Mouse (Mus musculus) left cerebral cortex, postnatal 36 days (tissue): ENCODE data around the gene Qpctl. TPM values are rescaled to one million over a fixed set of nuclear protein-coding genes. Genes with fewer than 3 reads are reported as not detected.
"Not testable (repeated sequence)": the region's sequence is repeated elsewhere in the genome, so short reads cannot be mapped to it uniquely, and the experiment has no call there.

Experiments used
- DNase-seq, 2 experiments: peaks; one replicate each; pipeline ENCODE4 v3.0.0; 2021 to 2022; ENCODE audit warnings: low spot score in 2 of 2, mixed read lengths in 1 of 2
- intact Hi-C: fragments of 180-260 bp; cut with DNase I; formaldehyde crosslinking; loops from one replicate; pipeline ENCODE4 v1.15.1; 2025
- total RNA-seq, 2 experiments: library from RNA; stranded (reverse); gene quantifications; 2 replicates each; pipeline ENCODE4 v1.2.3; 2021

The Qpctl gene
- total RNA-seq, 2 experiments from 2014 or later: 14.6 to 17.3 TPM

GRCm38 (mm10) chr7:19165656-19166423 lies 16.7 kb upstream of the Qpctl start, which contains the start of gene Gipr:
TSS of gene Gipr (minus strand) at chr7:19166127.
- DNase-seq: no peak
- intact Hi-C loops: no loop called here

- DNase-seq: no peak
- intact Hi-C loops: no loop called here
Observed at GRCm38 (mm10) chr7:19164978-19165377, 15.9 kb upstream of the Qpctl start.

GRCm38 (mm10) chr7:19164189-19164588 lies 15.1 kb upstream of the Qpctl start:
- intact Hi-C loops: no loop called here

GRCm38 (mm10) chr7:19163752-19164151 lies 14.7 kb upstream of the Qpctl start:
- DNase-seq: no peak
- intact Hi-C loops: no loop called here

More at GRCm38 (mm10) chr7:19164189-19164588, 15.1 kb upstream of the Qpctl start:
- DNase-seq: no peak

- intact Hi-C loops: no loop called here
- no peak for DNase-seq
Observed at GRCm38 (mm10) chr7:19162928-19163327, 13.8 kb upstream of the Qpctl start.

GRCm38 (mm10) chr7:19160115-19160514 lies 11.0 kb upstream of the Qpctl start:
- intact Hi-C loops: no loop called here
- no peak for DNase-seq

GRCm38 (mm10) chr7:19159411-19159810 lies 10.3 kb upstream of the Qpctl start:
- intact Hi-C loops: no loop called here
- no peak for DNase-seq

GRCm38 (mm10) chr7:19158601-19159000 lies 9.5 kb upstream of the Qpctl start:
- intact Hi-C loops: no loop called here
- no peak for DNase-seq

GRCm38 (mm10) chr7:19157160-19157800 lies 8.2 kb upstream of the Qpctl start:
- intact Hi-C loops: no loop called here
- peak; percentile 93 for DNase-seq

- no peak for DNase-seq
- intact Hi-C loops: loop anchor here (1.0 kb wide), 1 partner anchor 14 kb away; no protein-coding TSS in a partner anchor
Observed at GRCm38 (mm10) chr7:19155825-19156475, 6.9 kb upstream of the Qpctl start.

GRCm38 (mm10) chr7:19154796-19155195 lies 5.7 kb upstream of the Qpctl start:
- no peak for DNase-seq
- intact Hi-C loops: no loop called here

GRCm38 (mm10) chr7:19151121-19151520 lies 2.0 kb upstream of the Qpctl start:
- intact Hi-C loops: not testable (repeated sequence)

GRCm38 (mm10) chr7:19149626-19150025 lies 535 bp upstream of the Qpctl start, which contains the start of gene Snrpd2:
TSS of gene Snrpd2 (plus strand) at chr7:19149722.
- intact Hi-C loops: no loop called here
- peak; percentile 94 for DNase-seq

More at GRCm38 (mm10) chr7:19151121-19151520, 2.0 kb upstream of the Qpctl start:
- not testable (repeated sequence) for DNase-seq

- no peak for DNase-seq
- intact Hi-C loops: no loop called here
Observed at GRCm38 (mm10) chr7:19148180-19148874, 764 bp downstream of the Qpctl start.

- intact Hi-C loops: no loop called here
- DNase-seq: no peak
Observed at GRCm38 (mm10) chr7:19147497-19148045, 1.5 kb downstream of the Qpctl start.

GRCm38 (mm10) chr7:19146793-19147192 lies 2.3 kb downstream of the Qpctl start:
- intact Hi-C loops: no loop called here

GRCm38 (mm10) chr7:19137380-19137779 lies 11.7 kb downstream of the Qpctl start:
- intact Hi-C loops: no loop called here
- peak; percentile 49 to 66 for DNase-seq

More at GRCm38 (mm10) chr7:19146793-19147192, 2.3 kb downstream of the Qpctl start:
- DNase-seq: no peak

GRCm38 (mm10) chr7:19136673-19137334 lies 12.3 kb downstream of the Qpctl start:
- intact Hi-C loops: no loop called here
- DNase-seq: peak; percentile 71 to 73

GRCm38 (mm10) chr7:19136168-19136567 lies 12.9 kb downstream of the Qpctl start:
- intact Hi-C loops: no loop called here
- DNase-seq: no peak
